8 mouse cellular contexts compared by ENCODE assay signal in the genomic region with DNA sequence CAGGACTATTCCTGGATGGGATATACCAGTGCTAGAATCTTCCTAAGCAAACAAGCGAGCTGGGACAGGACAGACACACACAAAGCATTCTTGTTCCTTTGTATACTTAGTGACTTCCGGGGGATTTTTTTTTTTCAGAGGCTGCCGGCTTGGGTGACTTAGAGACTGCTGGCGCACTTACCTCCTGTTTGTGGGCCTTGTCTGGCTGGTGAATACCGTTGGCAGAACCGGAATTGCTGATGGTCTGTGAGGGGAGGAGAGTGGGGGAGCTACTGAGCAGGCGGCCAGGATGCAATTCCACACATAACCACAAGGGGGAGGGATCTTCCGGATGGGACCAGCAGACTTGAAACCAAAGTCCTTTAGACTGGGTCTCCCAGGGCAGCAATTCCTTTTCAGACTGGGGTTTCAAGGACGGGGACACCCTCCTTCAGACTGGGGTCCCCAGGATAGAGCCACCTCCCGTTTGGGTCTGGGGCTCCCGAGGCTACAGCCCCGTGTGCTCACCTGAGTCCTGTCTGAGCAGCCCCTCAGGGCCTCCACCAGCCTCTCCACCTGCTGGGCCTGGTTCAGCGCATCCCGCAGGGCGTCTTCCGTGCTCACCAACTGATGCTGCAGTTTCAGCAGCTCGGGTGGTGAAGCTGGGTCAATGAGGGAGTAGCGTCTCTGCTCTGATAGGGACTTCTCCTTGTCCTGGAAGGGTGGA. TPM values are rescaled to one million over a fixed set of nuclear protein-coding genes. Genes with fewer than 3 reads are reported as not detected.
DNase-seq lines count a peak whose midpoint lies in the region; ATAC-seq and TF ChIP-seq lines count a peak whose summit lies in the region.

No protein-coding gene starts in this region.

- WGBS in forebrain, embryonic 13.5 days = 23% methylated on average over 18 of the region's 18 CpGs
- WGBS in liver, postnatal 0 days (ENCODE audit: insufficient replicate concordance) = 32% methylated on average over 18 of the region's 18 CpGs
- WGBS in olfactory bulb, adult 2 months = 24% methylated on average over 18 of the region's 18 CpGs

- H3K9me3 ChIP-seq in ES-Bruce4 (replicated peaks; ENCODE audit: control insufficient read depth, insufficient read depth, low read length, poor library complexity, severe bottlenecking) = no peaks in the 10 kb centered on the region
- H3K9me3 ChIP-seq in forebrain, embryonic 13.5 days (replicated peaks) = no peaks in the 10 kb centered on the region
- no peaks in the 10 kb centered on the region for H3K9me3 ChIP-seq in liver, postnatal 0 days (ENCODE audit: low read length)

- no peak overlapping the region for H3K9ac ChIP-seq in ES-Bruce4 (ENCODE audit: low read depth, poor library complexity, severe bottlenecking)
- H3K9ac ChIP-seq in forebrain, embryonic 13.5 days = no peak overlapping the region
- no peak overlapping the region for H3K9ac ChIP-seq in liver, postnatal 0 days (replicated peaks)

- TF ChIP-seq POLR2A in ES-Bruce4 (IDR thresholded peaks at IDR 0.05; ENCODE audit: insufficient read depth, low read length) = no peak
- TF ChIP-seq POLR2A in olfactory bulb, adult 2 months (IDR thresholded peaks at IDR 0.05; ENCODE audit: insufficient read depth, low read depth, low read length) = no peak

- H3K4me1 ChIP-seq in ES-Bruce4 (ENCODE audit: control insufficient read depth, insufficient read depth, low read length) = no peaks in the 10 kb centered on the region
- no peaks in the 10 kb centered on the region for H3K4me1 ChIP-seq in forebrain, embryonic 13.5 days
- H3K4me1 ChIP-seq in liver, postnatal 0 days (ENCODE audit: insufficient read depth) = peaks cover 5% of the 10 kb centered on the region; the same call in 1 of the 2 replicates
- H3K4me1 ChIP-seq in olfactory bulb, adult 2 months (ENCODE audit: control insufficient read depth, insufficient read depth, low read length) = peaks cover 31% of the 10 kb centered on the region

- TF ChIP-seq CTCF in ES-Bruce4 (IDR thresholded peaks at IDR 0.05; ENCODE audit: low read depth, low read length) = peak; percentile 98
- TF ChIP-seq CTCF in liver, postnatal 0 days (IDR thresholded peaks at IDR 0.05; ENCODE audit: low read depth) = peak; percentile 97
- TF ChIP-seq CTCF in olfactory bulb, adult 2 months (IDR thresholded peaks at IDR 0.05; ENCODE audit: insufficient read depth, low read depth, low read length) = peak; percentile 85

- intact Hi-C loops in heart, postnatal 10 days (cut with DNase I) = loop anchor here (2.0 kb wide), 1 partner anchor 125 kb away; no protein-coding TSS in a partner anchor

- TF ChIP-seq EP300 in ES-Bruce4 (IDR thresholded peaks at IDR 0.05; ENCODE audit: insufficient read depth, low read depth, low read length) = no peak
- TF ChIP-seq EP300 in liver, postnatal 0 days (IDR thresholded peaks at IDR 0.05; ENCODE audit: low read depth) = no peak

- no peak overlapping the region for H3K27ac ChIP-seq in ES-Bruce4 (ENCODE audit: insufficient read depth, low read length)
- no peak overlapping the region; the same call in 1 of the 2 replicates for H3K27ac ChIP-seq in forebrain, embryonic 13.5 days
- H3K27ac ChIP-seq in liver, postnatal 0 days (ENCODE audit: low read depth) = no peak overlapping the region
- no peak overlapping the region for H3K27ac ChIP-seq in olfactory bulb, adult 2 months (ENCODE audit: insufficient read depth, low read depth, low read length)

- ATAC-seq in forebrain, embryonic 13.5 days = peak; percentile 40
- ATAC-seq in liver, postnatal 0 days = peak; percentile 53

- no peak overlapping the region for H3K4me2 ChIP-seq in forebrain, embryonic 13.5 days
- no peak overlapping the region for H3K4me2 ChIP-seq in liver, postnatal 0 days (ENCODE audit: low read depth, low read length)

- H3K36me3 ChIP-seq in ES-Bruce4 (ENCODE audit: control insufficient read depth, insufficient read depth, low read length, poor library complexity, severe bottlenecking) = no peaks in the 10 kb centered on the region
- peaks cover 73% of the 10 kb centered on the region for H3K36me3 ChIP-seq in forebrain, embryonic 13.5 days (ENCODE audit: poor library complexity, severe bottlenecking)
- peaks cover 3% of the 10 kb centered on the region; the same call in 1 of the 2 replicates for H3K36me3 ChIP-seq in liver, postnatal 0 days (replicated peaks; ENCODE audit: insufficient read depth, low read length)

- peak; percentile 81 for DNase-seq in c-Kit-positive CD71-positive TER-119-positive erythroid progenitor cells, embryonic 14.5 days (ENCODE audit: low spot score)
- DNase-seq in heart, postnatal 10 days = peak; percentile 81 to 91
- peak; percentile 88 to 92 for DNase-seq in kidney, postnatal 4 days
- peak; percentile 87 for DNase-seq in liver, postnatal 0 days
- DNase-seq in thymus, adult 18-20 months = peak; percentile 79 to 86

- H3K27me3 ChIP-seq in ES-Bruce4 (ENCODE audit: control insufficient read depth, insufficient read depth, low read length, poor library complexity, severe bottlenecking) = no peaks in the 10 kb centered on the region
- H3K27me3 ChIP-seq in forebrain, embryonic 13.5 days = no peaks in the 10 kb centered on the region
- H3K27me3 ChIP-seq in liver, postnatal 0 days (ENCODE audit: insufficient read depth, low read length) = no peaks in the 10 kb centered on the region

- H3K4me3 ChIP-seq in ES-Bruce4 (ENCODE audit: low read depth, low read length) = no peak overlapping the region
- H3K4me3 ChIP-seq in forebrain, embryonic 13.5 days = no peak overlapping the region
- no peak overlapping the region for H3K4me3 ChIP-seq in liver, postnatal 0 days (ENCODE audit: low read depth, low read length)
- H3K4me3 ChIP-seq in olfactory bulb, adult 2 months (ENCODE audit: insufficient read depth, low read depth, low read length) = no peak overlapping the region

RNA-seq across cellular contexts. Expression of gene Gtf2ird1, which starts 35.3 kb away (rescaled TPM):
- polyA plus RNA-seq in ES-Bruce4 (2011; ENCODE audit: insufficient read depth, insufficient read length, low read depth, missing spikeins) = 91.5 and 94.2 TPM in 2 replicates
- 72.9 and 80.2 TPM in 2 replicates for polyA plus RNA-seq in forebrain, embryonic 13.5 days (2015; fragmentation: Nextera tagmentation; extraction: Ambion mirVana)
- total RNA-seq in heart, postnatal 10 days (2021) = 10 to 100 TPM; 43.3 to 45.5 TPM
- 10.0 and 11.0 TPM in 2 replicates for polyA plus RNA-seq in liver, postnatal 0 days (2015; fragmentation: Nextera tagmentation; extraction: Ambion mirVana)
- not detected in 2 replicates for polyA plus RNA-seq in olfactory bulb, adult 2 months (2012; ENCODE audit: insufficient read depth, insufficient read length, low replicate concordance, missing spikeins)

Comparison
In these comparisons a context has a peak if more than half of its experiments do, and no peak if none do; other contexts are left out.
1. RNA of gene Gtf2ird1, which starts 35.3 kb away (polyA plus RNA-seq): 91.5 to 94.2 TPM in ES-Bruce4, 72.9 to 80.2 TPM in forebrain, embryonic 13.5 days and 10.0 to 11.0 TPM in liver, postnatal 0 days; not detected in olfactory bulb, adult 2 months; every median in the first group is over 10 times any median in the second.
2. Peak in every context shown above with its lines, with median percentiles within 50 percentile points of each other: CTCF ChIP-seq and DNase-seq.